Mouse (Mus musculus) myocyte (in vitro differentiated cells): Measurements from ENCODE around the gene Ikbip.

Source experiments
- MAX ChIP-seq: IDR thresholded peaks from one replicate; pipeline ENCODE4 v1.6.1; 2011; ENCODE audit warnings: low read depth, mild to moderate bottlenecking, control low read depth
- MYOG ChIP-seq, 3 experiments: IDR thresholded peaks; one replicate each; pipeline ENCODE4 v1.6.1; 2011; ENCODE audit warnings: control low read depth in 2 of 3, low read depth in 2 of 3, mild to moderate bottlenecking in 2 of 3; ENCODE audit not compliant: insufficient read length in 2 of 3, control insufficient read depth in 1 of 3, insufficient read depth in 1 of 3
- POLR2A ChIP-seq: IDR thresholded peaks from one replicate; pipeline ENCODE4 v1.6.1; 2011; ENCODE audit warnings: low read depth, mild to moderate bottlenecking, control low read depth, moderate library complexity; ENCODE audit not compliant: insufficient read length
- TCF12 ChIP-seq: IDR thresholded peaks from one replicate; pipeline ENCODE4 v1.6.1; 2011; ENCODE audit warnings: mild to moderate bottlenecking, control low read depth; ENCODE audit not compliant: poor library complexity, insufficient read depth, severe bottlenecking

DNA sequence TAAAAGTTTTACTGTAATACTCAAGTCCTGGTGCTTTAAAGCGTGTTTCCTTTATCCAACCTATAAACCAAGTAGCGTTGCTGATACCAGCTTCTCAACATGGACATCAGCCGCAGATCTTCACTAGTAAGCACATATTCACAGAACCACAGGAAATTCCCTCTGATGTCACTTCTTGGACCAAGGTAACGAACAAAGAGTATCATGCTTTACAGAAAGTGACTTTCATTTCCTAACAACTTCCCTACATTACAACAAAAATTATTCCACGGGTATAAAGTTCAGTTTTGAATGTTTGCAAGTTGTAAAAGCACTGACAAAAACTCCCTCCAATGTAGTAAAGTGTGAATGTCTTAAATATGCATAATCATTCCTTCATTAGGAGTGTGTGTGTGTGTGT lies 2.2 kb upstream of the Ikbip start:
- TF ChIP-seq MAX (no peak), MYOG (IDR thresholded peaks at IDR 0.05; ENCODE audit: control insufficient read depth in 1 of 3, insufficient read depth in 1 of 3, insufficient read length in 2 of 3, low read depth in 2 of 3) (no peak), TCF12 (no peak), POLR2A (no peak)
